Mouse (Mus musculus) cerebellum, adult (tissue): ENCODE data around the gene Tsg101.
A peak's percentile ranks its signal among the peaks of the same experiment; 100 is the strongest.
"Not testable (repeated sequence)": the region's sequence is repeated elsewhere in the genome, so short reads cannot be mapped to it uniquely, and the experiment has no call there.

ENCODE experiments used
- ATAC-seq: cut with Nextera tagmentation; 2 replicates; pipeline ENCODE4 v1.9.2; 2017; ENCODE audit warnings: mild to moderate bottlenecking, moderate library complexity, mixed read lengths; ENCODE audit not compliant: insufficient number of reproducible peaks, low FRiP score, low TSS enrichment

Tsg101 gene

DNA sequence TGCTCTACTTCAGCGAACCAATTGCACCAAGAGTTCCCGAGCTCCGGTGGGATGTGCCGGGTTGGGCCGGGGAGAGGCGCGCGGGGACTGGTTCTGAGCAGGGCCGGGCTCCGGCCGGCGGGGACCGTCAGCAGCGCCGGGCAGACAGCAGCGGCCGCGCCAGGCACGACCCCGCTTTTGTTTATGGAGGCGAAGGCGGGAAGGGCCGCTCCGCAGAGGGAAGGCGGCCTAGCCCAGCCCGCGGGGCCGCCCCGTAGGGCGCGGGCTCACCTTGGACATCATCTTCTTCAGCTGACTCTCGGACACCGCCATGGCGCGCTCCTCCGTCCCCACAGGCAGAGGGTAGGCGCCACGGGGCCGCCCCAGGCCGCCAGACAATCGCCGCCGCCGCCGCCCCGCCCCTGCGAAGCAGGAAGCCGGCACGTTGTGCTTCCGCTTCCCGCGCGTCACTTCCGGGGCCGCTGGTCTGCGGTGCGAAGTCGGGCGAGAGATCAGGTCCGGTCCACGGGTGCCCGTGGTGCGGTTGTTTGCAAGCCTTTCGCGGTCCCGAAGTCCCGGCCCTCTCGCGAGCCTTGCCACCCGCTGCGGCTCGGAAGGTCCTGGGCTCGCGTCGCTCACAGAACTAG is at the start of gene Tsg101:
TSS of gene Tsg101 (minus strand) at position 419 of the 626 bp plus-strand sequence.
- ATAC-seq, result peak; percentile 93

DNA sequence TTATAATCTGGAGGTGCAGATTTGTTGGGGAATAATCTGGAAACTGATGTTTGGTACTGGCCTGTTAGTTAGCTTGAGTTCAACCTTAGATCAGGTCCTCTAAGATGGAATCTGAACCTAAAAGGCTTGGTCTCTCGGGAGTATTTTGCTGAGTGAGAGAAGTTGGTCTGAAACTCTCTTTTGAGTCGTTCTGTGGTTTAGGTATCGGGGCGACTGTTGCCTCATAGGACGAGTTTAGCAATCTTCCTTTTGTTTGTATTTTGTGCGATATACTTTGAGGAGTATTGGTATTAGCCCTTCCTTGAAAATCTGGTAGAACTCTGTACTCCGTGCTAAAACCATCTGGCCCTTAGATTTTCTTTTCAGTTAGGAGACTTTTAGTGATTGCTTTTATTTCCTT is 44.3 kb upstream of the Tsg101 start:
- ATAC-seq, result no peak

DNA sequence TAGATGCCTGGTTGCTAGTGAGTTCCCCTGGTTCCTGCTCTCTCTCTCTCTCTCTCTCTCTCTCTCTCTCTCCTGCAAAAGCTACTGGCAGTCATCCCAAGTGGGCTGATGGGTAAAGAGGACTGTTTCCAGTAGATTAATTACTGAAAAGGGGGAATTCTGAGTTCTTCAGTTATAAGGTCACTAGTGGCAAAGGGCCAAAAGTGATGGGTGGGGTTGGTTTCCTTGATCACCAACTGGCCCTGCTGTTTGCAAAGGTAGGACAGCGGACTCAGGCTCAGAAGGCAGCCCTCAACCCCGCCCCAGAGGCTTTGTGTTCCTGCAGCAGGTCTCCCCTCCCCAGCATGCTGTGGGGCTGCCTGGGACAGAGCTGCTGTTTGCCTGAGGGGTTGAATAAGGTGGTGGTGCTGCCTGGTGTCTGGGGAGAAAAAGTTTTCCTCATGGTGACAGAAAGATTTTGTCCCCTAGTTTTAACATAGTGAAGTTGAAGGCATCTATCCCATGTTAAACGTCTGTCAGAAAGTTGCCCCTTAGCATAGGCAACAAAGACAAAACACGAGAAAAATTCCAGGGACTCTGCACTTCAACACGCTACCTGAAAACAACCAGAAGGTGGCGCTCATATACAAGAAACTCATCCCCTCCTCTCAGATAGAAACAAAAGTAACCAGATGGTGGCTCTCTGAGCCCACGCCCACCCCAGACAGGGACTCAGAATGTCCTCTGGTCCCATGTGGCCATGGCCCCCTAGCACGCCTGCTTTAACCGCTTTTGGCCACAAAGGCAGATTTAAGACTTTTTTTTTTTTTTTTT is 43.2 kb upstream of the Tsg101 start:
- peak; percentile 49; the same call in 1 of the 2 replicates for ATAC-seq

DNA sequence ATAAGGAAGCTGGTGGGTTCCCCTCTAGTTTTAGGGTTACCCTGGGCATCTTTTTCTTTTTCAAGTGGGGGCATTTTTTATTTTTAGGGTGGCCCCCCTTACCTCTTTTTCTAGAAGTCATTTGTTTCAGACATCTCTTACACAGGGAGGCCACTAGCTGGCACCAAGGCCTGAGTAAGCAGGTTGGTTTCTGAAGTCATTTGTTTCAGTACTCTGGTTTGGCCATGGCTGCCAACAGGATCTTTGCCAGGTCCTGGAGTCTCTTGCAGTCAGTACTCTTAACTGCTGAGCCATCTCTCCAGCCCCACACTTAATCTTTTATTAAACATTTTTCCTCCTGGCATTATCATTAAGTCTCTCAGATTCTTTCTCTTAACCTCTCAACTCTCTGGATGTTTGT is 42.4 kb upstream of the Tsg101 start:
- ATAC-seq, result no peak

DNA sequence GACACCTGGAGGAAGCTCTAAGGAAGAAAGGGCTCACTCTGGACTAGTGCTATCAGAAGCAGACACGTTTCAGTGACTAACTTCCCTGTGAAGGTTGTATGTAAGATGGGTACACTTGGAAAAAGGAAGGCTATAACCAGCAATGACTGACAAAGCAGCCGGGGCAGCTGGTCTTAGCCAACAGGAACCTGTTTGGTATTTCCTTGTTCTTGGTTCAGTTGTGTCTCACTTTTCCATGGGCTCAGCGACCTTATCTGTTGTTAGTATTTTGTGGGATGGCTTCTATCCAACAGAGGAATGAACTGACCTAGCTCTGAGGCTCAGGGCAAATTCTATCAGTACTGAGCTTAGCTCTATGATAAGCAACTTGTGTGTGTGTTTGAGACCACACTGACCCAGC is 41.2 kb upstream of the Tsg101 start:
- no peak for ATAC-seq

DNA sequence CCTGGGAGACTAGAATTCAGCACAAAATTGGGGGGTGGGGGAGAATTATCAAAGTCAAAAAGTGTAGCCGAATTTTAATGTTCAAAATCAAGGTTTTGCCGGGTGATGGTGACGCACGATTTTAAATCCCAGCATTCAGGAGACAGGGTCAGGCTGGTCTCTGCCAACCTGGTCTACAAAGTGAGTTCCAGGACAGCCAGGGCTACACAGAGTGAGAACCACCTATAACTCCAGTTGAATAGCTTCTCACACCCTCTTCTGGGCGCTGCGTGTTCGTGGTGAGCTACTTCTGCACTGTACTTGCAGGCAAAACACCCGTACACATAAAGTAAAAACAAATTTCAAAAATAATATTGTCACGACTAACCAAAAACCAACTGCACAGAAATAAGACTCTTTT is 39.1 kb upstream of the Tsg101 start:
- ATAC-seq, result no peak

DNA sequence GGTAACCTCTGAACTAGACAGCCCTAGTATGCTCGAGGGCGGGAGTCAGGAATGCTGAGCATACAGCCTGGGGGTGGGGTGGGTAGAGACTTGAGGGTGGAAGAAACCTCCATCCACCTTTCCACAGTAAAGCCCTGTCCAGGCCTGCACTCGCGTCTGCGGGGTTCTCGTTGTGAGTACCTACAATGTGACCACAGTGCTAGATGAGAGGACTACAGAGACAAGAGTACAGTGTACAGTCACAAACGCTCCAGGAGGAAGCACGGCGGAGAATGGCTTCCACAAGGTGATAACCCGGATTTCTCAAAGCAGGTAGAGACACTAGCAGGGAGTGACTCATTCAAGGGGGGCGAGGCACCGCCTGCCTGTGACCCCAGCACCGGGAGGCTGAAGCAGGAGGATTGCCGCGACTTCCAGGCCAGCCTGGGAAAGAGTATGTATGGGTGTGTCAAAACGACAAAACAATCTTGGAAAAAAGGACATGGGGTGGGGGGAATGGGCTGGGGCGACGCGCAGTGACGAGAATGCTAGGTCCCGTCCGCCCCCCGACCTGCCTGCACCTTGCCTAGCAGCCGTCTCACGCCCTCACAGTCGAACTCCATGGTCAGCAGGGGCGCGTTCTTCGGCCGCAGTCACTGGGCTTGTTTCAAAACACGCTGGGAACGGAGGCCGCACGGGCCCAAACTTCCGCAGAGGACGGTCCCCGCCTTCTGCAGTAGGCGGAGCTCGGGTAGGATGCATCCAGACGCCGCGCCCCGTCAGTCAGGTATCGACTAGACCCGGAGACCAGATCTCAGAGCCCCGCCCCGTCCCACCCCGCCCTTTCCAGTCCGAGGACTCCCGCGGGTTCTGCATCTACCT is 38.3 kb upstream of the Tsg101 start, which contains the start of gene Uevld:
TSS of gene Uevld (minus strand) at position 697 of the 861 bp plus-strand sequence.
- peak; percentile 91 for ATAC-seq

DNA sequence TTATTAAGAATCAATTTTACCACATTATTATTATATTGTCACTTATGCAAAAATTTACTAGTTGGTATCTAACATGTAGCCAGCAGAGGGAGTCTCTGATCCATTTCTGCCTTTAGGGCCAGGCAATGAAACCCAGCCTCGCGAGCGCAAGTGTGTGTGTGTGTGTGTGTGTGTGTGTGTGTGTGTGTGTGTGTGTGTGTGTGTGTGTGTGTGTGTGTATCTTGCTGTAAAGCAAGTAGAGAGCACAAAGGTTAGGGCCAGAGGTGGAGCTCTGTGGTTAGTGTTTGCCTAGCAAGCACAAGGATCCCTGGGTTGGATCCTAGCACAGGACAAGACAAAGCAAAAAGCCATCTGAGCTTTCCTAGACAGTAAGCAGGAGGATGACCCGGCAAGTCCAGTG is 16.1 kb upstream of the Tsg101 start:
- ATAC-seq, result no peak

DNA sequence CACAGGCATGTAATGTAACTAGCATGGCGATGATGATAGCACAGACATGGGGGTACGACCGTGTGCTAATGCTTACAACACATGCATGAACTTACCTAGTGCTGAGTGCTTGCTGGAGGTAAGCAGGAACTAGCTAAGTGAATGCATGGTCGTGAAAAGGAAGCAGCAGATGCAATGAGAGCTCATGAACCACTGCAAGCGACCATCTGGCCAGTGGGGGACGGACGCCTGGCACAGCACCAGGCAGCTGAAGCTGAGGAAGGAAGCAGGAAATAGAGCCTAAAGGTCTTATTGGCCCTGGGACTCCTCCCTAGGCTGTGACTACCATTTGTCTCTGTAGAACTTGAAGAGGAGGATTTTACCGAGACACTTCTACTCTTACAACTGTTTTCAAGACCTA is 15.0 kb upstream of the Tsg101 start:
- no peak for ATAC-seq

DNA sequence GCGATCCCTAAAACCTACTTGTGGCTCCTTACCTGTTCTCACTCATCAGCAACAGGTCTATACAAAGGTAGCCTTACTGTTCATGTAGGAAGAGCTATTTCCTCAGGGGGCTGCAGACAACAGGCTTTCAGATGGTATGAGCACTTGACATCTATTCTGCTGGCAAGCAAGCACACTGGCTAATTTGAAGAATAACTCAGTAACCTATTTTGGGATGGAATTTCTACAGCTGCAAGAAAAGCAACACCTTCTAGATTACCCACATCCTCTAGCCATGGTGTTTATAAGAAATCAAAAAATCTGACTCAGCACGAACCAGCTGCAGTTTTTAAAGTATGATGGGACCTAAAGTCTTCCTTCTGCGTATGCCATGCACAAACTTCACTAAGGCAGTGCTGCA is 11.6 kb upstream of the Tsg101 start:
- ATAC-seq, result no peak

DNA sequence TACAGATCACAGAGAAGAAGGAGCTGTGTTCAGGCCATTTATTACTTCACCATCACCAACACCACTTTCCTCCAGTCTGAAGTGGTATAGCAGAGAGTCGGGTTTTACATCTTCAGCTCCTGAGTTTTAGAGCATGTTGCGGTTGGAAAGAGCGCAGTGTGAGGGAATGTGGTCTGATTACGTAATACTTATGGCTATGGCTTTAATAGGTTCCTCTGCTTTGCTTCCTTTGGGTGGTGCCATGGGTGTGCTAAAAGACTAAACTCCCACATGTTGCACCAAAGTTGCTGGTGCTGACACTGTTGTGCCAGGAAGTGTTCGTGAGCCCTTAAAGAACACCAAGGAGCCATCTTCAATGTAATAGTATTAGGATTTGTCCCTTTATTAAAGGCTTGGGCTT is 8.5 kb upstream of the Tsg101 start:
- ATAC-seq, result no peak

DNA sequence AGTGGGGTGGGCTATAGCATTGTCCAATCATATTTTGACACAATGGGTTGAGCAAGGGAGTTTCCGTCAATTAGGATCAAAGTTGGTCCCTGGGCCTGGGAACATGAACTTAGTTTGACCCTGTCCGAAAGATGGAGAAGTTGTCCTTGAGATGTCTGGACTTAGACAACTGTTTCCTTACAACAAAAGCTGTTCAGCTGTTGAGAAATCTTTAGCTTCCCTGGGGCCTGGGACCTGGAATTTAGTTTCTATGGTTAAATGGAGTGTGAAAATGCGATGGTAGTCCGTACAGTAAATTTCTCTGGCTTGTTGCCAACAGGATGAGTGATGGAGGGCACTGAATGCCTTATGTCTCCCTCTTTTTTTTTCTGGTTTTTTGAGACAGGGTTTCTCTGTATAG is 2.3 kb upstream of the Tsg101 start:
- no peak for ATAC-seq

DNA sequence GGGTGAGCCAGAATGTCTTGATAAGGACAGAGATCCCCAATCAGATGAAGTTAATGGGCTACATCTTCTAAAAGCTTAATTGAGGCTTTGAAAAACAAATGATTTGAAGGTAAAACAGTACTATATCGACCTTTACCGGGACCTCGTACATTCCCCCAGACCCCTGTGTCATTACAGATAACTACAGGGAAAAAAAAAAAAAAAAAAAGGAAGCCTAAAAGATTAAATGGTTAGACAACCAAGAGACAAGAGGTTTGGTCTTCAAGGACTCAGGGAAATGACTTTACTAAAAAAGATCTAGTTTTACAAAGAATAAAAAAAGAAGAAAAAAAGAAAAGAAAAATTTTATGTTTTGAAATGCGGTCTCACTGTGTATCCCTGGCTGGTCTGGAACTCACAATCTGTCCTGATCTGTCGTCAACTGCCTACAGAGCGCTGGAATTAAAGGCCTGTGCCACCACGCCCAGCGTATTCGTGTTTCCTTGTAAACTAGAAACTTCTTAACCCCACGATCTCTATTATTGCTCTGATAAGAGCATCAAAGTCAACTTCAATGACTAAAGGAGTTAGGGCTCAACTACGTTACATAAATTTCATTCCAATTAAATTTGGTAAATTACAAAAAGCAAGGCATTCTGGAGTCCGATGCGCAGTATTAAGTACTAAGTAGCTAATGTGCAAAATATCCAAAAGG is 944 bp downstream of the Tsg101 start:
- no peak for ATAC-seq

DNA sequence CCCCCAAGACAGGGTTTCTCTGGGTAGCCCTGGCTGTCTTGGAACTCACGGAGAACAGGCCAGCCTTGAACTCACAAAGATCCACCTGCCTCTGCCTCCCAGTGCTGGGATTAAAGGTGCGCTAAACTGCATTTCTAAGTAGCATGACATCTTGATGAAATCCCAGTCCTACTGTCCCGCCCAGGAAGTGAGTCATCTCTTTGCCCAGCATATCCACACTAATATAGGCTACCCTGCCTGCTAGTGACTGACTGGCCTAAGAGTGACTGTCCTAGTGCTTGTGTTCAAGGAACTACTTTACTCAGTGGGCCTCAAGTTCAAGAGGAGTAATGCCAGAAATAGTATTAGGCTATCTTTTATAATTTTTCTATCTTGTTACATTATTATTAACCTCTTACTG is 3.4 kb downstream of the Tsg101 start:
- ATAC-seq, result no peak

DNA sequence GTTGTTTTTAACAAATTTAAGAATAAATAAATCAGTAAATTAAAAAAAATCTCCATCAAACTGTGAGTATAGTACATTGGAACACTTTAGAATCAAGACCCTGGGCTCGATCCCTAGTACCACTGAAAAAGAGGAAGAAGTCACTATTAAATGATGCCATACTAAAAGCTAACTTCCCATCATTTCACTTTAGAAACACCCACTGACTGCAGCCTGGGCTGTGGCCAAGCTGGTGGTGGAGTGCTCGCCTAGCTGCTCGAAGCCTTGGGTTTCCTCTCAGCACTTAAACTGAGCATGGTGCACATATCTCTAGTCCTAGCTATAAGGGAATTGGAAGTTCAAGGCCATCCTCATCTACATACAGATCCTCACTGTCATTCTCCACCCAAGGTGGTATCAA is 8.5 kb downstream of the Tsg101 start:
- ATAC-seq, result no peak

DNA sequence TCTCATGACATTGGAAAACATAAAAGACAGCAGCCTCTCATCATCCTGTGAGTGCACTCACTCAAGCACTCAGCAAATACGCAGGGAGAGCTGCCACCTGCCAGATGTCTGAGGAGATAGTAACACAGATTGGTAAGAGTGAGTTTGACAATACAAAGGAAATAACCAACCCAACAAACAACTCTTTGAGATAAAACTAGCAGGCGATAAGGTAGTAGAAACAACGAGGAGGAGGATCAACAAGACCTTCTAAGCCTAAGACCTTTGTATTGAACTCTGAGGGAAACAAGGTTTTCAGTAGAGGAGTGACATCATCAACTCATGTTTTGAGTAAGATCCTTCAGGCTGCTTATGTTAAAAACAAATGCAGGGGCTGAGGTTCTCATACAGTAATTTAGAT is 20.4 kb downstream of the Tsg101 start:
- ATAC-seq, result no peak

DNA sequence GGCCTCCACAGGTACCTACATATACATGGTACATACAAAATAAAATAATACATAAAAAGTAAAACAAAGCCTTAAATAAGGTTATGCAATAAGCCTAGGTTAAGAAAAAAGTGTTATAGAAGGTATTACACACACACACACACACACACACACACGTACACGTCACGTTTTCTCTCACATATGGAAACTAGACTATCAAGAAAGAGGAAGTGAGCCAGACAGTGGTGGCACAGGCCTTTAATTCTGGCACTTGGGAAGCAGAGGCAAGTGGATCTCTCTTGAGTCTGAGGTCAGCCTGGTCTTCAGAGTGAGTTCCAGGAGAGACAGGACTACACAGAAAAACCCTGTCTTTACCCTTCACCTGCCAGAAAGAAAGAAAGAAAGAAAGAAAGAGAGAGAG is 24.3 kb downstream of the Tsg101 start:
- ATAC-seq, result no peak

DNA sequence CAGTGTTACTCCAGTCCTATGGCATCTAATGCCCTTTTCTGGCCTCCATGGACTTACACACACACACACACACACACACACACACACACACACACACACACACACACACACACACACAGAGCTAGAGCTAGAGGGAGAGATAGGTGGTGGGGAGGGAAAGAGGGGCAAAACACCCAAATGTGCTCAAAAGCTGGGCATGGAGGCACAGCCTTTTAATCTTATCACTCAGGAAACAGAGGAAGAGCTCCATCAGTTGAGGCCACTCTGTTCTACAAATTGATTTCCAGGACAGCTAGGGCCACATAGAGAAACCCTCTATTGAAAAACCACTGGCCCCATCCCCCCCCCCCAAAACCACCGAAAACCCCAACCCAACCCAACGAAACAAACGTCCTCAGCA is 36.5 kb downstream of the Tsg101 start:
- ATAC-seq, result no peak

DNA sequence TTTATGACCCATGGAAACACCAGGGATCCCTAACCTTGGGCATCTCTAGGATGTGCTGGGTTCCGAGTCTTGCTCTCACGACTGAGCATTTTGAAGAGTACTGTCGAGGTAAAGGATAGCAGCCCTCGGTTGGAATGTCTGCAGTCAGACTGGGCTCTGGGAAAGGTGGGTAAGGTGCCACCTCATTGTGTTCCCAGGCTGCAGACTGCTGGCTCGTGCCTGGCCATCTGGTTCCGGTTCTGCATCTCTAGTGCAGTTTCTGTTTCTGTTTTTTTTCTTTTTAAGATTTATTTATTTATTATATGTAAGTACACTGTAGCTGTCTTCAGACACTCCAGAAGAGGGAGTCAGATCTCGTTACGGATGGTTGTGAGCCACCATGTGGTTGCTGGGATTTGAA is 37.8 kb downstream of the Tsg101 start:
- ATAC-seq, result not testable (repeated sequence)

DNA sequence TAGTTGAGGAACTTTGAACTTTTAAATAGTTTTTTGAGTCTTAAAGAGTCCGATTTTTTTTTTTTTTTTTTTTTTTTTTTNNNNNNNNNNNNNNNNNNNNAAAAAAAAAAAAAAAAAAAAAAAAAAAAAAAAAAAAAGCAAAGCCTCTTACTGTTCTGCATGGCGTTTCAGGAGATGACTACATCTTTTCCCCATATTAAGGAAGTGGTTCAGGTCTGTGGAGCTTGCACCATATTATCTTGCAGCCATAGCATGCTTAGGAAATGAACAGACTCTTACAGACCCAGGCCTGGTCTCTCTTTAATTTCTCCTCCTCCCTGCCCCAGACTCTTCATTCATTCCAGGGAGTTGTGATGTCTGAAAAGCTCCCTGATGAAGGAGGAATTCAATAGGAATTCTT is 38.8 kb downstream of the Tsg101 start:
- ATAC-seq, result no peak

DNA sequence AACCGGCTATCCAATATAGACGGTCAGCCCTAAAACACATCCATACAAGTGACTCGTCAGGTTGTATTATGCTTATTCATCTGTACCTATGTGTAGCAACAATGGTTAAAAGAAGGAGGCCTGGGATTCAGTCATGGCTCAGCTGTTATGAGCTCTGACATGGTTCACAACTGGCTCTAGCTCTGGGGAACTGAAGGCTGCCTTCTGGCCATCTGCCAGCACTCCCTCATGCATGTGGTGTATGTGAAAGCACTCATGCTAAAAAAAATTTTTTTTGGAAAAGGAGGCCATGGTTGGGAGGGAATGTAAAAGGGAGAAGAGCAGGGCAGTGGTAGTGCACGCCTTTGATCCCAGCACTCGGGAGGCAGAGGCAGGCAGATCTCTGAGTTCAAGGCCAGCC is 39.9 kb downstream of the Tsg101 start:
- no peak for ATAC-seq
